9 mouse cellular contexts compared by ENCODE assay signal in the genomic region with DNA sequence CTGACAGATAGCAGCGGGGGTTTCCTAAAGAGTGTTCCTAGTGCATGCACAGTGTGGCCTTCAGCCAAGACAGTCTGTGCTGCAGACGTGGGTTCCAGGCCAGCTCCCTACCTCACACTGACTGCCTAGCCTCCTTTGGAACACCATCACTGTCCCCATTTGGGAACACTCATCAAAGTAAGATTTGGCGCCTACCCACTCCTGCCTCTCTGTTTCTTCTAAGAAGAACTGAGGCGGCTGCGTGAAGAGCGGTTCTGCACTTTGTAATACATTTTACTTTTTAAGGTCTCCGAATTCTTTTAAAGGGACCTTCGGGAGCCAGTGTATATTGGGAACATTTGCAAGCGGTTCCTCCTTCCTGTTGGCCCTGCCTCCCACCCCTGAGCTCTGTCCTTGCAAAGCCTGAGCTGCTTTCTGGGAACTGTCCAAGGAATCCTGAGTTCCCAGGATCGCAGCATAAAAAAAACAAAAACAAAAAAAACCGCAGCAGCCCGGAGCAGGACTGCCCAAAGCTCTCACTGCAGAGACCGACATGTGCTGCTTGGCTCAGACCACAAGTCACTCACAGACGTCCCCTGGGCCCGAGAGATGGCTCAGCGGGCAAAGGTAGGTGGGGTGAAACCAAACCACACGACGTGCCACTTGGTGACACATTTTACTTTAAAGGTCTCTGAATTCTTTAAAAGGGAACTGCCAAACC. TPM values are rescaled to one million over a fixed set of nuclear protein-coding genes. Genes with fewer than 3 reads are reported as not detected.
A peak's percentile ranks its signal among the peaks of the same experiment; 100 is the strongest.
DNase-seq lines count a peak whose midpoint lies in the region; ATAC-seq and TF ChIP-seq lines count a peak whose summit lies in the region.
"Had no signal": no experiment of that assay in that cellular context is flagged by ENCODE, and none has a peak within 500 bp of the region (broad histone marks: within the 10 kb centered on the region; RNA-seq: fewer than 3 reads in every experiment).

No protein-coding gene starts in this region.

- TF ChIP-seq CTCF in liver, postnatal 0 days (IDR thresholded peaks at IDR 0.05; ENCODE audit: low read depth): no peak

- H3K4me1 ChIP-seq in hindbrain, embryonic 15.5 days (replicated peaks): peaks cover 23% of the 10 kb centered on the region
- peaks cover 16% of the 10 kb centered on the region for H3K4me1 ChIP-seq in hindbrain, embryonic 13.5 days (replicated peaks)
- peaks cover 53% of the 10 kb centered on the region for H3K4me1 ChIP-seq in liver, postnatal 0 days (ENCODE audit: insufficient read depth)

- ATAC-seq in hindbrain, embryonic 15.5 days (ENCODE audit: low FRiP score, low read depth): 0 out of 2 replicates have a peak, but pooled peaks have one; percentile 19
- ATAC-seq in hindbrain, embryonic 13.5 days (ENCODE audit: low FRiP score): no peak
- no peak for ATAC-seq in liver, postnatal 0 days

- H3K36me3 ChIP-seq in hindbrain, embryonic 15.5 days: no peaks in the 10 kb centered on the region
- no peaks in the 10 kb centered on the region for H3K36me3 ChIP-seq in hindbrain, embryonic 13.5 days
- H3K36me3 ChIP-seq in liver, postnatal 0 days (replicated peaks; ENCODE audit: insufficient read depth, low read length): no peaks in the 10 kb centered on the region

- H3K27ac ChIP-seq in hindbrain, embryonic 15.5 days (replicated peaks): peak overlapping the region; percentile 3
- H3K27ac ChIP-seq in hindbrain, embryonic 13.5 days: no peak overlapping the region
- H3K27ac ChIP-seq in liver, postnatal 0 days (ENCODE audit: low read depth): peak overlapping the region; percentile 51

- no peak overlapping the region for H3K9ac ChIP-seq in hindbrain, embryonic 15.5 days
- no peak overlapping the region for H3K9ac ChIP-seq in hindbrain, embryonic 13.5 days
- H3K9ac ChIP-seq in liver, postnatal 0 days (replicated peaks): peak overlapping the region; percentile 1; the same call in 1 of the 2 replicates

- H3K4me3 ChIP-seq in hindbrain, embryonic 15.5 days: no peak overlapping the region
- H3K4me3 ChIP-seq in hindbrain, embryonic 13.5 days: no peak overlapping the region
- no peak overlapping the region for H3K4me3 ChIP-seq in liver, postnatal 0 days (ENCODE audit: low read depth, low read length)
- H3K4me3 ChIP-seq: myocyte had no signal

- no peaks in the 10 kb centered on the region for H3K9me3 ChIP-seq in hindbrain, embryonic 15.5 days
- no peaks in the 10 kb centered on the region for H3K9me3 ChIP-seq in hindbrain, embryonic 13.5 days
- H3K9me3 ChIP-seq in liver, postnatal 0 days (ENCODE audit: low read length): no peaks in the 10 kb centered on the region

- peak overlapping the region; percentile 3; the same call in 1 of the 2 replicates for H3K4me2 ChIP-seq in hindbrain, embryonic 15.5 days
- H3K4me2 ChIP-seq in hindbrain, embryonic 13.5 days: no peak overlapping the region
- peak overlapping the region; percentile 19; the same call in 1 of the 2 replicates for H3K4me2 ChIP-seq in liver, postnatal 0 days (ENCODE audit: low read depth, low read length)

- peak; percentile 62 to 70 for DNase-seq in B cell, adult 2 months
- peak; percentile 84 for DNase-seq in brain, adult 2 months (ENCODE audit: low read depth, low spot score)
- DNase-seq in heart, postnatal 4 days: peak; percentile 58
- DNase-seq in liver, postnatal 0 days: no peak
- no peak for DNase-seq in retina, postnatal 1 day
- no peak for DNase-seq in urinary bladder, postnatal 36 days (ENCODE audit: low spot score in 2 of 2)

- 0 out of 2 replicates have a peak, but pooled peaks cover 2% of the 10 kb centered on the region for H3K27me3 ChIP-seq in hindbrain, embryonic 15.5 days
- H3K27me3 ChIP-seq in hindbrain, embryonic 13.5 days: peaks cover 22% of the 10 kb centered on the region
- H3K27me3 ChIP-seq in liver, postnatal 0 days (ENCODE audit: insufficient read depth, low read length): no peaks in the 10 kb centered on the region

- WGBS in hindbrain, embryonic 15.5 days: 46% methylated on average over 18 of the region's 18 CpGs
- 45% methylated on average over 18 of the region's 18 CpGs for WGBS in hindbrain, embryonic 13.5 days
- WGBS in liver, postnatal 0 days (ENCODE audit: insufficient replicate concordance): 19% methylated on average over 18 of the region's 18 CpGs

- TF ChIP-seq EP300 in liver, postnatal 0 days (IDR thresholded peaks at IDR 0.05; ENCODE audit: low read depth): no peak

RNA-seq across cellular contexts. Expression of gene Tmem51, which starts 6.4 kb away (rescaled TPM):
- polyA plus RNA-seq in hindbrain, embryonic 15.5 days (2015; fragmentation: Nextera tagmentation; extraction: Ambion mirVana): 8.0 and 8.3 TPM in 2 replicates
- 5.6 and 6.4 TPM in 2 replicates for polyA plus RNA-seq in hindbrain, embryonic 13.5 days (2015; fragmentation: Nextera tagmentation; extraction: Ambion mirVana)
- 10 to 100 TPM; 34.2 to 40.5 TPM for total RNA-seq in heart, postnatal 4 days (2021)
- polyA plus RNA-seq in liver, postnatal 0 days (2015; fragmentation: Nextera tagmentation; extraction: Ambion mirVana): 13.7 and 15.7 TPM in 2 replicates
- polyA plus RNA-seq: myocyte had no signal

Comparison
In these comparisons a context has a peak if more than half of its experiments do, and no peak if none do; other contexts are left out.
1. DNase-seq: peak in B cell, adult 2 months (2 of 2), brain, adult 2 months (single experiment) and heart, postnatal 4 days (single experiment); none in liver, postnatal 0 days (single experiment), retina, postnatal 1 day (single experiment) and urinary bladder, postnatal 36 days (0 of 2).